Comparison of ENCODE assay signal across 8 mouse cellular contexts in the genomic region with DNA sequence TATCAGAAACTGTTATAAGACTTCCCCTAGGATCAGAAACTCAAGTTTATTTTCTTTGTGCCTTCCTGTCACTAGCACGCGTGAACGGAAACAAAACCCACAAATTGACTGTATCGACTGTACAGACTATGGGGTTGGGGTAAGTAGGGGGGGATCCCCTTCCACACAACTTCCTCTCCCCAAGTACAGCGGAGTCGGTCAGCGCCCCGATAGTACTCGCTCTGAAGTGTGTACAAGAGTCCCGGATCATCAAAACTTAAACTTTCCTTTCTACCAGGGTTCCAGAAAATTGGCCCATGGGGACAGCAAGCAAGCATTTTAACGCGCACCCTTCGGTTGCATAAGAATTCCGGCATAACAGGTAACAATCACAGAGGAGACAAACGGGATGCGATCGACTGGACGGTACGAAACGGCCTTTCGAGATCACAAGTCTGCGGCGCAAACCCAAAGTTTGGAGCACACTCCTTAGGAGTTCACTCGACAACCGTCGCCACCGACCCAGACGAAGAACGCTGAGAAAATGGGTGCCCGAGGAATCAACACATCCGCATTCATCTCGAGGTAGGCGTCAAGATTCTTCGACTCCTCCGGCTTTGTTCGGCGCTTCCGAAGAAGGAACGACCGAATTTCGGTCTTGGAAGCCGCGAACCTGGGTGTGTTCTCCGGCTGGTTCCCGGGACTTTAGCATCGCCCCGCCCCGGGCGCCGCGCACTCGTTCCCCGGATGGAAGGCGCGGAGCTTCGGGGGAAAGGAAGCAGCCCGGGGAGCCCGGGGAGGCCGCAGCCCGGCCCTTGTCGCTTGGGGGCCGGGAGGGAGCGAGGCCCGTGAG. TPM values are rescaled to one million over a fixed set of nuclear protein-coding genes. Genes with fewer than 3 reads are reported as not detected.
A peak's percentile ranks its signal among the peaks of the same experiment; 100 is the strongest.
DNase-seq lines count a peak whose midpoint lies in the region; ATAC-seq and TF ChIP-seq lines count a peak whose summit lies in the region.

No protein-coding gene starts in this region.

- DNase-seq in Patski (ENCODE audit: low read depth, low spot score), result no peak
- peak; percentile 76 for DNase-seq in cerebellum, adult 9-11 months
- DNase-seq in frontal cortex, postnatal 25 days (ENCODE audit: low spot score in 2 of 2), result peak; percentile 32 to 35
- DNase-seq in left cerebral cortex, adult 2 months (ENCODE audit: extremely low spot score in 1 of 2, low spot score in 2 of 2), result peak; percentile 69 to 75
- DNase-seq in right cerebral cortex, adult 2 months (ENCODE audit: low spot score in 2 of 2), result peak; percentile 64
- peak; percentile 66 for DNase-seq in urinary bladder, postnatal 25 days (ENCODE audit: low spot score)

- peak; percentile 38 for ATAC-seq in Patski
- ATAC-seq in hindbrain, embryonic 13.5 days (ENCODE audit: low FRiP score), result peak; percentile 58

- no peaks in the 10 kb centered on the region for H3K27me3 ChIP-seq in Patski
- H3K27me3 ChIP-seq in hindbrain, embryonic 13.5 days, result no peaks in the 10 kb centered on the region
- no peaks in the 10 kb centered on the region for H3K27me3 ChIP-seq in megakaryocyte, embryonic 14.5 days (replicated peaks)

- under 1% methylated on average over 64 of the region's 64 CpGs for WGBS in hindbrain, embryonic 13.5 days

- POLR2A ChIA-PET in Patski (lab: Charles Lee), result interaction anchor here (1.2 kb wide), 1 partner anchor 266 kb away, joined by 3 read pairs; no protein-coding TSS in a partner anchor

- in situ Hi-C loops in Patski (cut with MboI; ENCODE audit: low pct_unique_long_range_greater_than_20kb), result no loop called here

- TF ChIP-seq CTCF in Patski (IDR thresholded peaks at IDR 0.05), result no peak
- TF ChIP-seq CTCF in left cerebral cortex, adult 2 months (IDR thresholded peaks at IDR 0.05), result no peak

- no peaks in the 10 kb centered on the region for H3K36me3 ChIP-seq in hindbrain, embryonic 13.5 days
- H3K36me3 ChIP-seq in megakaryocyte, embryonic 14.5 days (replicated peaks; ENCODE audit: low read length), result peaks cover 21% of the 10 kb centered on the region

- H3K9ac ChIP-seq in hindbrain, embryonic 13.5 days, result peak overlapping the region; percentile 98

- intact Hi-C loops in left cerebral cortex, adult 2 months (cut with DNase I), result no loop called here

- no peaks in the 10 kb centered on the region for H3K9me3 ChIP-seq in hindbrain, embryonic 13.5 days
- H3K9me3 ChIP-seq in megakaryocyte, embryonic 14.5 days, result no peaks in the 10 kb centered on the region

- H3K4me1 ChIP-seq in hindbrain, embryonic 13.5 days (replicated peaks), result peaks cover 48% of the 10 kb centered on the region
- peaks cover 48% of the 10 kb centered on the region for H3K4me1 ChIP-seq in megakaryocyte, embryonic 14.5 days

- H3K4me2 ChIP-seq in hindbrain, embryonic 13.5 days, result peak overlapping the region; percentile 85

- peak overlapping the region; percentile 99 for H3K27ac ChIP-seq in hindbrain, embryonic 13.5 days
- H3K27ac ChIP-seq in left cerebral cortex, adult 2 months, result peak overlapping the region; percentile 94

- CTCF ChIA-PET in Patski (lab: Charles Lee), result interaction anchor here (1.5 to 1.6 kb wide), 2 partner anchors 16 to 123 kb away, joined by 3 to 4 read pairs; no protein-coding TSS in a partner anchor

- peak overlapping the region; percentile 94 for H3K4me3 ChIP-seq in hindbrain, embryonic 13.5 days
- peak overlapping the region; percentile 55 for H3K4me3 ChIP-seq in left cerebral cortex, adult 2 months
- H3K4me3 ChIP-seq in megakaryocyte, embryonic 14.5 days (replicated peaks), result peak overlapping the region; percentile 99

RNA-seq across cellular contexts. Expression of a gene that starts 4.5 kb away (rescaled TPM):
- polyA plus RNA-seq in Patski (2021), result 118 TPM
- 67.3 and 68.1 TPM in 2 replicates for polyA plus RNA-seq in hindbrain, embryonic 13.5 days (2015; fragmentation: Nextera tagmentation; extraction: Ambion mirVana)
- 10 to 100 TPM; 78.4 to 92.0 TPM for total RNA-seq in left cerebral cortex, adult 2 months (2021)
- polyA plus RNA-seq in megakaryocyte, embryonic 14.5 days (2012; ENCODE audit: insufficient read depth, low replicate concordance), result 3.0 and 16.9 TPM in 2 replicates
